Mouse (Mus musculus): ENCODE data around the gene B4gat1. TPM values are rescaled to one million over a fixed set of nuclear protein-coding genes. Genes with fewer than 3 reads are reported as not detected.
A peak's percentile ranks its signal among the peaks of the same experiment; 100 is the strongest.

B4gat1 gene
- total RNA-seq, 2 experiments from 2014 or later: 33.0 to 36.8 TPM

- DNase-seq: no peak
Observed at GRCm38 (mm10) chr19:5032686-5033085, 5.9 kb upstream of the B4gat1 start.

DNA sequence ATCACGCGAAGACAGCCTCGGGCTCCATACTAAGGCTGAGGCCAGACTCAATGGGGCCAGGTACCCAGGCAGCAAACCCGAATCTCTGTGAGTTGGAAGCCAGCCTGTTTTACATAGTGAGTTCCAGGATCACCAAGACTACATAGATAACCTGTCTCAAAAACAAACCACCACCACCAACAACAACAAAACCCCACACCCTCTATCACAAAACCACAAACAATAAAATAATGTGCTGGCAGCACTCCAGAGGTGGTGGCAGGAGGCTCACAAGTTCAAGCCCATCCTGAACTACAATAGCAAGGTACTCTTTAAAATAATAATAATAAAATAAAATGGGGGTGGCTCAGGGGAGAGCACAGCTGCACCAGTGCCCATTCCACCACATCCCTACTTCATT is 2.0 kb upstream of the B4gat1 start:
- no peak for DNase-seq

DNA sequence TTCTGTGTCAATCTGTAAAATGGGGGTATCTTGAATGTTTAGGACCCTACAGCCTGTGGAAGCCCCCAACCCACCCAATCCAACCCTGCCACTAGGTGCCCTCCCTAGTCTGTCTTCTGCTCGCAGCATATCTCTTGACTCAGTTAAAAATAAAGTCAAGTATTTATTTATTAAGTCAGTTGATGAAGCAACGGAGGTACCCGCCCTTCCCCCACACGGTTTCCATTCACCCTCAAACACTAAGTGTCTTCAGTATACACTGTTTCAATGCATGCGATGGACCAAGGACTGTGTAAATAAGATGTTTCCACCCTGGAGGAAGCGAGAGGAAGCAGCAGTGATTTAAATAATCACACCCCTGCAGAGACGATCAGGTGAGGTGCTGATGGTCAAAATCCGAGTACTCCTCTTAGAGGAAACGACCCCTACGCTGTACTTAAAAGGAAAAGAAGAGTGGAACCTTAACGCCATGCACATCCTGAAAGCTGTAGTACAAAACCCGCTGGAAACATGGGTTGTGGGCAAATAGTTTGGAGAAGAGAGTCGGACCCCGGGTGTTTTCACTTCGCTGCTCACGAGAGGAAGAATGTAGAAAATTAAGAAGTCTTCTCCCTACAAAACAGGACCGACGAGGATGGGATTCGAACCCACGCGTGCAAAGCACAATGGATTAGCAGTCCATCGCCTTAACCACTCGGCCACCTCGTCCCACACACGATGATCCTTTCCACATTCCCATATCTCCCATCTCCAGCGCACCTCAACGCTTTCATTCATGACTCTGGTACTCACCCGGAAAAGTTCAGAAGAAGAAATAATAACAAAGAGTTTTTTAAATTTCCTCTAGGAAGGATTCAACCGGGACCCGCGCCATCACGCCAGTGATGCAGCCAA is 701 bp upstream of the B4gat1 start:
- DNase-seq: peak; percentile 84

DNA sequence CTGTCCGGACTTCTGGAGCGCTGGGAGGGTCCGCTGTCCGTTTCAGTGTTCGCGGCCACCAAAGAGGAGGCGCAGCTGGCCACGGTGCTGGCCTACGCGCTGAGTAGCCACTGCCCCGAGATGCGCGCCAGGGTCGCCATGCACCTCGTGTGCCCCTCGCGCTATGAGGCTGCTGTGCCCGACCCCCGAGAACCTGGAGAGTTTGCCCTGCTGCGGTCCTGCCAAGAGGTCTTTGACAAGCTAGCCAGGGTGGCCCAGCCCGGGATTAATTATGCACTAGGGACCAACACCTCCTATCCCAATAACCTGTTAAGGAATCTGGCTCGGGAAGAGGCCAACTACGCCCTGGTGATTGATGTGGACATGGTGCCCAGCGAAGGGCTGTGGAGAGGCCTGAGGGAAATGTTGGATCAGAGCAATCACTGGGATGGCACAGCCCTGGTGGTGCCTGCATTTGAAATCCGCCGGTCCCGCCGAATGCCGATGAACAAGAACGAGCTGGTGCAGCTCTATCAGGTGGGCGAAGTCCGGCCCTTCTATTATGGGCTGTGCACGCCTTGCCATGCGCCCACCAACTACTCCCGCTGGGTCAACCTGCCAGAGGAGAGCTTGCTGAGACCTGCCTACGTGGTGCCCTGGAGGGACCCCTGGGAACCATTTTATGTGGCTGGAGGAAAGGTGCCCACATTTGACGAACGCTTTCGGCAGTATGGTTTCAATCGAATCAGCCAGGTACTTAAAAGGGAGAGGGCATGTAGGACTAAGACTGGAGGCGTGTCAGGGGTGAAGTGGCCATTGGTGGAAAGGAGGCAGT is 882 bp downstream of the B4gat1 start:
- no peak for DNase-seq

GRCm38 (mm10) chr19:5040862-5041523 is 2.4 kb downstream of the B4gat1 start, which contains the start of gene Brms1:
Gene Brms1, plus strand, starts transcription at chr19:5041354.
- peak; percentile 92 for DNase-seq

- no peak for DNase-seq
Observed at GRCm38 (mm10) chr19:5041588-5041987, 3.0 kb downstream of the B4gat1 start.

GRCm38 (mm10) chr19:5045531-5045930 is 6.9 kb downstream of the B4gat1 start:
- no peak for DNase-seq

- DNase-seq: no peak
Observed at GRCm38 (mm10) chr19:5048138-5049056, 9.8 kb downstream of the B4gat1 start.

DNA sequence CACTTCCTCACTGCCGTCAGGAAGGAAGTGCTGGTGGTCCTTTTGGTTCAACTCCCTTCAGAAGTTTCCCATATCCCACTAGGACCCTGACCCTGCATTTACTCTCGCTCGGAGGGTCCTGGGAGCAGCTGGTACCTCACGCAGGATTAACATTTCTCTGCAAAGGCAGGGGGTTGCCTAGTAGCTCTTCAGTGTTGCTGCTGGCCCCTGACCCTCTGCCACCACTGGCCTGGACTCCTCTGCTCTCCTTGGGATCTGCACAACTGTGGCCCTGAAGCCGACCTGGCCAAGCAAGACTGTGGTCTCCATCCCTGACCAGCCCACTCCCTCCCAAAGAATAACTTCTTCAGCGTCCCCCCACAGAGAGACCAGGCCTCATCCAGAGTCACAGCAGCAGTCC is 10.7 kb downstream of the B4gat1 start:
- DNase-seq: no peak

DNA sequence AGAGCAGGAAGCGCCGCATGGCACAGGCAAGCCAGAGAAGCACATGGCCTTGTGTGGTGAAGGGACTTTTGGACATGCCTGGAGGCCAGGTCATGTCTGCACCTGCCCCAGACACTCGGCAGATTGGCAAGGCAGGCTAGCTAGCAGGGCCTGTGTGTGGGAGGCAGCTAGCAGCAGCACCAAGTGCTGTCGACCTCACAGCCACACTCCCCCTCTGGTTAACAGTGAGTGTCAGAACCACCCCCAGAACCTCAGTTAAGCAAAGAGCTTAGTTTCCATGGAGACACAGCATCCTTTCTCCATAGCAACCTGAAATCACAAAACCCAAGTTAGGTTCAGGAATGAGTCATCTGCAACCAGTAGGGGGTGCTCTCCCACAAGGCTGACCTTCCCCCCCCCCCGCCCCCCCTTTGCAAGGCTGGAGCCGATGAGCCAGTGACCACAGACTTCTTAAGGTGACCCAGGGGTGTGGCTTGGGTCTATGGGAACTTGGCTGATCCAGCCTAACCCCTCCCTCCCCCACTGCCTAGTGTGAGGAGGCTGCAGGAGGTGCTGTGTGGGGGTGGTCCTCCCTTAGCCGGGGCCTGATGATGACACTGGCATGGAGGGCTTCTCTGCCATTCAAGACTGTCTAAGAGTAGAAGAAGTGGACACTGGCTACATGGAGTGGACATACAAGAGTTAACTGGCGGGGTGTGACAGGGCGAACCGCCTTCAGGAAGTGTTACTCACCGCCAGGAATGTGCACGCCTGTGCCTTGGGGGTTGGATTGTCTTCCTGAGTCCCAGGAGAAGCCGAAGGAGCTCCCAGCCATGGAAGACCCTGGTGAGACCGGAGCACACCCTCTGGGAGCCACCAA is 11.7 kb downstream of the B4gat1 start, which contains the start of gene Rin1:
Gene Rin1 (plus strand): TSS at position 435 of the 859 bp plus-strand sequence.
- DNase-seq: peak; percentile 49

GRCm38 (mm10) chr19:5051031-5051430 is 12.4 kb downstream of the B4gat1 start:
- DNase-seq: peak; percentile 35

DNA sequence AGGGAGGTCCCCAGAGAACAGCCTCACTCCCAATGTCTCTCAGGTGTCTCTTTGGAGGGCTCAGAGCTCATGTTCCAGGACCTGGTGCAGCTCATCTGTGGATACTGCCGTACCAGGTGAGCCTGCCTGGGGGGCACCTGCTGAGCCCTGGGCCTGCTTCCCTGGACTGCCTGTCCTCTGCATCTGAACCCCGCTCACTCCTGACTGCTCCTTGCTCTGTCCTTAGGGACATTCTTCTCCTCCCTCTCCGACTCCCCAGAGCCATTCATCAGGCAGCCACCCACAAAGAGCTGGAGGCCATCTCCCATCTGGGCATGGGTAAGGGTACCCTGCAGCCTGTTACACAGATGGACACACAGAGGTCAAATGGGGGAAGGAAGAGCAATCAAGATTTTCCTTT is 12.9 kb downstream of the B4gat1 start:
- no peak for DNase-seq

DNA sequence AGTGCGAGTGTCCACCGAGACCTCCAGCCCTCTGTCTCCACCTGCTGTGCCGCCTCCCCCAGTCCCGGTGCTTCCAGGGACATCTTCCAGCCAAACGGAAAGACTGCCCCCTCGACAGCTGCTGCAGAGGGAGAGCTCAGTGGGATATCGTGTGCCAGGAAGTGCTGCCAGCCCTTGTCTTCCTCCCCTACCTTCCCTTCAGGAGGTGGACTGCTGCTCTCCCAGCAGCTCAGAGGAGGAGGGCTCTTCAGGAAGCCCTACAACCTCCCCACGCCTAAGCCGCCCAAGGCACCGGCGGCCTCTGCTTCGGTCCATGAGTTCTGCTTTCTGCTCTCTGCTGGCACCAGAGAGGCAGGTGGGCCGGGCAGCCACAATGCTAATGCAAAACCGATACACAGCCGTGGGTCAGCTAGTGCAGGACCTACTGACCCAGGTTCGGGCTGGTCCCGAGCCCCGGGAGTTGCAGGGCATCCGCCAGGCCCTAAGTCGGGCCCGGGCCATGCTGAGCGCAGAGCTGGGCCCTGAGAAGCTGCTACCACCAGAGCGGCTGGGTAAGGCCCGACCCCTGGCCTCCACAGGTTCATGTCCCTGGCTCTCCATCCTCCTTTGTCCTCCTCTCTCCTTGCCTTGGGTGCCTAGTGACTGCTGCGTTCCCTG is 13.7 kb downstream of the B4gat1 start:
- DNase-seq: no peak

GRCm38 (mm10) chr19:5052853-5053252 is 14.2 kb downstream of the B4gat1 start:
- no peak for DNase-seq

DNA sequence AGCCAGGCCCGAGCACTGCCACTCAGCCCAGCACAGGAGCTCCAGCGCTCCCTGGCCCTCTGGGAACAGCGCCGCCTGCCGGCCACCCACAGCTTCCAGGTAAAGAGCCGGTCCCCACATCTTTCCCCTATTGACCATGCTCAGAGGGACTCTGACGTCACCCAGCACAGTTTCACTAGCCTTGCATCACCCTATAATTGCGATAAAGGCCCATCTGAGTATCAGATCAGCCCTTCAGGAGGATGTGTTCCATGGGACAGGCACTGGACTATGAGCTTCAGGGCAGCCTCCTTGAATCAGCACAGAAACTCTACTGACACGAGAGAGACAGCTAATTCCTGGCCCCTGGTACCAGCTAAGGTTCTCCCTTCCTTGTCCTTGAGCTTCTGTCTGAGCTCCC is 15.3 kb downstream of the B4gat1 start:
- peak; percentile 64 for DNase-seq

GRCm38 (mm10) chr19:5056251-5056650 is 17.6 kb downstream of the B4gat1 start:
- peak; percentile 67 for DNase-seq

DNA sequence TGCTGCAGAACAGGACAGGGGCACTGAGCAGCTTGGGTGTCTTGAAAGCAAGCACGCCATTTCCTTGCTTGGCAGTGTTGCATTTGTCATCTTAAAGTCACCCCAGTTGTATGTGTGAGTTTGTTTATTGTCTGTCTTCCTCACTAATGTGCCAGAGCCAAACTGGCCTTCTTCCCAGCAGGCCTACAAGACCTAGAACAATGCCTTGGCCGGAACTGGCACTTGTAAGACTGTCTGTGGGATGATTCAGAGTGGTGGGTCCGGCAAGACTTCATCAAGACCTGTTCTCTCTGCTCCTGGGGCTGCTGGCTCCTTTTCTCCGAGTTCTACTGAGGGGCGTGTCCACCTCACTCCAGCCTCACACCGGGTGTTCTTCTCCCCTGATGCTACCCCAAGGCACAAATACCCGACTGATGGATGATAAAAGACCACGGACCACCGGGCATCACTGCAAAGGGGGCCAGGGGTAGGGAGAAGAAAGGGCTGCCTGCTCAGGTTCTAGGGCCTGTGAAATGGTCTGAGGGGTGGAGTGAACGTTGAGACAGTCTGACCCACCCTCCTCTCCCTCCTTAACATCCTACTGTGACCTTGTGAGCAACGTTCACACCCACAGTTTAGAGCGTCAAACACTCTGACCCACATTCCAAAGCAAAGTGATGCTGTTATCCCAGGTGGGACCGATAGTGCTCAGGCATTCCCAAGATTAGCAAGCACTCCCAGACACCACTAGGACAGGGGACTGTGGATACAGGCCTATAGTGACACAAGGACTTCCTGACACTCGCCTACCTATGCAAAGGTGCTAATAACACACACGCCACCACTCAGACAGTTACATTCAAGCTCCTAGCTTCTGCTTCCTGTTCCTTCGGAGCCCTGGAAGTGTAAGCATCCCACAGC is 19.5 kb downstream of the B4gat1 start:
- no peak for DNase-seq

DNA sequence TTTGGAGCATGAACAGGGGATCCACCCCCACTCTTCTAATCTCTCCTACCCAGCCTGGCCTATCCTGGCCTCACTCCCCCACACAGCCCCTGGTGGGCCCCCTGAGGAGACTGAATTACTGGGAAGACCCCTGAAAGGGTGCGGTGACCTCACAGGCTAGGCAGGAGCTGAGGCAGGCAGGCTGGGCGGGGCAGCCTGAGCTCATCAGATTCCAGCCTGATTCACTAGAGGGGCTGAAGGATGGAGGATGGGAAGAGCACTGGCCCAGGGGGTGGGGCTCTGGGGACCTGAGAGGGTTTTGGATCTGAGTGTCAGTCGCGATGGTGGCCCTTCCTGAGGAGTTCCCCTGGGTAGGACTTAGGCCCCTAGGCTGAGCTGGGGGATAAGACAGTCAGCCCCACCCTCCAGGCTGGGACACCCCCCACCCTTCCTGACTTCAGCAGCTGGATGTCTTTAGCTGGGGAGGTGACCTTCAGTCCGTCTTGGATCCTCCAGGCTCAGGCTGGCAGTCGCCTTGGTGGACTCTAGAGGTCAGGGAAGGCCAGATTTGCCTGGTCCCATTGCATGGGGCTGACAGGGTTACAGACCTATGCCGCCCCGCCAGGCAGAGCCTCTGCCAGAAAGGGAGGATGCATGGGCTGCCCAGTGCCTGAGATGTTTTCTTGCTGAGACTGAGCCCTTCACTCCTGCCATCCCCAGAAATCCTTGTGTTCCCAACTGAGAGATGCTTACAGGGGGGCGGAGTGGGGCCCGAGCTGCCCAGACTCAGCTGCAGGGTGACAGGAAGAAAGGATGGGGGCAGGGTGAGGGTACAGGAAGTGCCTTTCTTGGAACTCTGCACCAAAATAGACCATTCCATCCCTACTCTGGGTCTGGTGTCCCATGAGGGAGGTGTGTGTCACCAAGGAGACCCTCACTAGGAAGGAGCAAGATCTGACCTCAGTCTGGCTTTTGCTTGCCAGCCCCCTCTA is 20.5 kb downstream of the B4gat1 start:
- DNase-seq: peak; percentile 48
